Mouse (Mus musculus) cerebellum, adult 2 months (tissue): ENCODE results near the gene Fndc5.

Experiments
- CTCF ChIP-seq: fragments of 200-500 bp; IDR thresholded peaks from 2 replicates; pipeline ENCODE4 v1.5.1; 2011; ENCODE audit warnings: low read depth, mild to moderate bottlenecking, control low read depth, low read length, moderate library complexity, borderline replicate concordance; ENCODE audit not compliant: insufficient read depth
- POLR2A ChIP-seq: fragments of 200-500 bp; IDR thresholded peaks from 2 replicates; pipeline ENCODE4 v1.6.1; 2011; ENCODE audit warnings: low read length, control low read depth, borderline replicate concordance; ENCODE audit not compliant: insufficient read depth

- no peak for TF ChIP-seq CTCF
- no peak for TF ChIP-seq POLR2A
These were observed 51.4 kb downstream of the Fndc5 start for GRCm38 (mm10) chr4:129188041-129188659.
